Mouse (Mus musculus) kidney, adult 2 months (tissue): ENCODE data around the gene Gm49776. TPM values are rescaled to one million over a fixed set of nuclear protein-coding genes. Genes with fewer than 3 reads are reported as not detected.

Experiments
- DNase-seq: peaks from one replicate; pipeline ENCODE4 v3.0.0; 2021
- H3K27ac ChIP-seq: fragments of 200-500 bp; 2 replicates; pipeline ENCODE4 v1.5.1; 2012; ENCODE audit warnings: low read depth, low read length, control low read depth, inconsistent platforms; ENCODE audit not compliant: insufficient read depth
- H3K27me3 ChIP-seq: fragments of 200-500 bp; replicated peaks from 2 replicates; pipeline ENCODE4 v1.6.1; 2012; ENCODE audit warnings: mild to moderate bottlenecking, moderate library complexity, low read length, inconsistent platforms; ENCODE audit not compliant: control insufficient read depth, insufficient read depth
- H3K36me3 ChIP-seq: fragments of 200-500 bp; 2 replicates; pipeline ENCODE4 v1.6.1; 2012; ENCODE audit warnings: mild to moderate bottlenecking, moderate library complexity, low read length, inconsistent platforms; ENCODE audit not compliant: control insufficient read depth, insufficient read depth
- H3K4me1 ChIP-seq: fragments of 200-500 bp; 2 replicates; pipeline ENCODE4 v1.6.1; 2011; ENCODE audit warnings: low read length; ENCODE audit not compliant: control insufficient read depth, insufficient read depth
- H3K4me3 ChIP-seq: fragments of 200-500 bp; 2 replicates; pipeline ENCODE4 v1.5.1; 2011; ENCODE audit warnings: mild to moderate bottlenecking, low read depth, low read length, control low read depth; ENCODE audit not compliant: insufficient read depth
- CTCF ChIP-seq: fragments of 200-500 bp; conservative IDR thresholded peaks from 2 replicates; pipeline ENCODE4 v1.5.1; 2011; ENCODE audit warnings: low read depth, mild to moderate bottlenecking, control low read depth, low read length, moderate library complexity, mixed read lengths; ENCODE audit not compliant: insufficient read depth, insufficient read length
- POLR2A ChIP-seq: fragments of 200-500 bp; IDR thresholded peaks from one replicate; pipeline ENCODE4 v1.6.1; 2011; ENCODE audit warnings: low read depth, low read length, control low read depth
- WGBS: fragments of 180-500 bp; shearing (Covaris S2); methylation state at CpG from one replicate; pipeline ENCODE4 v1.1.7; 2018; 5-methylcytosine and 5-hydroxymethylcytosine counted together
- polyA plus RNA-seq: library from polyadenylated mRNA; depleted of rRNA; stranded (reverse); fragments of >200 nt; gene quantifications from 2 replicates; pipeline ENCODE4 v1.2.3, GENCODE M21; 2012

Gm49776 gene
- polyA plus RNA-seq, 1 experiment, result not detected

DNA sequence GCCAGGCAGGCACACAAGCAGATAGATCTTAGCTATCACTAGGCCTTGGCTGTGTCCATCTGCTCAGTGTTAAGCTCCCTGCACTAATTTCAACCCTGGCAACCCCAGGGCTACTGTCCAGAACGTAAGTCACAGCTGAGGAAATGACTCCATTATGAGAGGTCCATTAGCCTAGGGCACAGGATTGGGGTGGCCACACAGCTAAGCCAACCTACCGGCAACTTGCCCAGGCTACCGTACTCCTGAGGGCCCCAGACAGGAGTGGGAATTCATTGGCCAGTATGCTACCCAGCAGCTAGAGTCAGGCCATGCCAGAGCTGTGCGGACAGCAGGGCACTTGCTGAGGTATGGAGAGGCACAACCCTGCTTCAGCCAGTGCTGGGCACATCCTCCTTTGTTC, 29.3 kb downstream of the Gm49776 start:
- Histone ChIP-seq H3K36me3 (no peaks in the 10 kb centered on the region), H3K27me3 (no peaks in the 10 kb centered on the region), H3K4me1 (0 out of 2 replicates have a peak, but pooled peaks cover 4% of the 10 kb centered on the region), H3K4me3 (no peak overlapping the region), H3K27ac (no peak overlapping the region)
- 82% methylated on average over 4 of the region's 4 CpGs for WGBS
- DNase-seq, result no peak
- TF ChIP-seq POLR2A (no peak), CTCF (no peak)

DNA sequence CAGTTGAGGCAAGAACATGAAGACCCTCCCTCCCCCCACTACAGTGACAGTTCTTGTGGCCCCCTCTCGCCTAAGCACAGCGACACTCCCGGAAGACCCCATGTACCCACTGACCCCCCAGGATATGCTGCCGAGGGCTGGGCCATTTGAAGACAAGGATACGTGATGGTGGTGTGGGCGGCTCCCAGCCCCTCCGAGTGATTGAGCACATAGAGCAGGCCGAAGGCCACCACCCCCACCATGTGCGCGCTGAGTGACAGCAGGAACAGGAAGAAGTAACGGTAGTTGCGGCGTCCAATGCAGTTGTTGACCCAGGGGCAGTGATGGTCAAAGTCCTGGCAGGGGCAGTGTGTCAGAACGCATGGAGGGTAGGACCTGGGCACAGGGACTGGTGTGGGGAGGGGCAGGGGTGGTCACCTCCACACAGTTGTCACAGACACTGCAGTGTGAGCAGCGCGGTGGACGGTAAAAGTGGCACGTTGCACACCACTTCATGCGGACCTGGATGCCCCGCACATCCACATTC, 30.2 kb downstream of the Gm49776 start:
- no peaks in the 10 kb centered on the region for H3K27me3 ChIP-seq
- 90% methylated on average over 20 of the region's 20 CpGs for WGBS

DNA sequence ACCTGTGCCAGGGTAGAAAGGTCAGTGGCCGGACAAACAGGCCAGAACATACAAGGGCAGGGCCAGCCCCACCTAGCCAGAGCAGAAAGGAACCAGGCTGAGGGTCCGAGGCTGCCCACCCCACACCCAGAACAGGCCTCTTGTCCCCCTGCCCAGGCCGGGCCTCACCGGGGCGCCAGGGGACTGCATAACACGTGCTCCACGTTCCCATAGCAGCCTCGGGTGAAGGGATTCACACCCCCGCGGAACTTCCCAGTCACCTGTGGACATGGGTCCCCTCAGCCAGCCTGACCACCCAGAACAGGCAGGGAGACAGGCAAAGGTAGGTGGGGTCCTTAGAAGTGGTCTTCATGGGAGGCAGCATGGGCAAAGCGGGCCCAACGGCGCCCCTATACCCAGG, 30.9 kb downstream of the Gm49776 start:
- WGBS, result 89% methylated on average over 13 of the region's 13 CpGs
- Histone ChIP-seq H3K36me3 (no peaks in the 10 kb centered on the region), H3K4me1 (0 out of 2 replicates have a peak, but pooled peaks cover 3% of the 10 kb centered on the region), H3K27ac (no peak overlapping the region), H3K27me3 (no peaks in the 10 kb centered on the region), H3K4me3 (no peak overlapping the region)
- TF ChIP-seq CTCF, result no peak
- TF ChIP-seq POLR2A, result no peak
- no peak for DNase-seq

More for the DNA sequence above, 30.2 kb downstream of the Gm49776 start:
- Histone ChIP-seq H3K36me3 (no peaks in the 10 kb centered on the region), H3K4me3 (no peak overlapping the region), H3K27ac (no peak overlapping the region), H3K4me1 (0 out of 2 replicates have a peak, but pooled peaks cover 3% of the 10 kb centered on the region)
- no peak for DNase-seq
- TF ChIP-seq POLR2A (no peak), CTCF (no peak)

DNA sequence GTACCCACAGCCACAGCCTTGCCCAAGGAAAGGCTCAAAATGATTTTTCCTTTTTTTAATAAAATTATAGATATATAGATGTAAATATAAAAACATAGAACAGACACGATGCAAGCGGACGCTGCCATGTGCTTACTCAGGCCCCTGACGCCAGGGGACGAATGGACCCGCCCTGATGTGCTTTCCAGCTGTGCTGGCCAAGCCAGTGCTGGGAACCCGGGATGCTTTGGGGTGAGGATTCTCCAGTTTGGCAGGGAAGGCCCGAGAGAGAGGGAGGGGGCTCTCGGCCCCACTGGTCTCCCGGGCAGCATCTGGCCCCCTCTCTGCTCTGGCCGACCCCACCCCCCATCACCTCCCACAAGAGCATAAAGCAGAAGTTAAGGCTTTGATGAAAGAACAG, 35.9 kb downstream of the Gm49776 start:
- Histone ChIP-seq H3K36me3 (no peaks in the 10 kb centered on the region), H3K27ac (no peak overlapping the region), H3K4me1 (no peaks in the 10 kb centered on the region), H3K4me3 (no peak overlapping the region), H3K27me3 (no peaks in the 10 kb centered on the region)
- WGBS, result 88% methylated on average over 11 of the region's 11 CpGs
- TF ChIP-seq POLR2A, result no peak
- TF ChIP-seq CTCF, result no peak
- no peak for DNase-seq

DNA sequence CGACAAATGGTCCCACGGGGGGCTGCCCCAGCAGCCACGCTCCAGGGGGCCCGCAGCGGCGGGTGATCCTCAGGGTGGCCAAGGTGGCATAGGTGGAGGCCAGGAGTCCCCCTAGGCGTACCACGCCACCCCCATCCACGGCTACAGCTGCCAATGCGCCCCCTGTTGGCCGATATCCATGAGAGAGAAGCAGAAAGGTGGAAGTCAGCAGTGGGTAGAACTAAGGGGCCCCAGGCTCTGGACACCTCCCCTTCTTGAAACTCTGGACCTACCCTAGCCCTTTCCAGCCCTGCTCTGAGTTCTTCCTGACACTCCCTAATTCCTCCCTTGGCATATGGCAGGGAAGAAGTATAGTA, 36.6 kb downstream of the Gm49776 start:
- TF ChIP-seq CTCF (no peak), POLR2A (no peak)

DNA sequence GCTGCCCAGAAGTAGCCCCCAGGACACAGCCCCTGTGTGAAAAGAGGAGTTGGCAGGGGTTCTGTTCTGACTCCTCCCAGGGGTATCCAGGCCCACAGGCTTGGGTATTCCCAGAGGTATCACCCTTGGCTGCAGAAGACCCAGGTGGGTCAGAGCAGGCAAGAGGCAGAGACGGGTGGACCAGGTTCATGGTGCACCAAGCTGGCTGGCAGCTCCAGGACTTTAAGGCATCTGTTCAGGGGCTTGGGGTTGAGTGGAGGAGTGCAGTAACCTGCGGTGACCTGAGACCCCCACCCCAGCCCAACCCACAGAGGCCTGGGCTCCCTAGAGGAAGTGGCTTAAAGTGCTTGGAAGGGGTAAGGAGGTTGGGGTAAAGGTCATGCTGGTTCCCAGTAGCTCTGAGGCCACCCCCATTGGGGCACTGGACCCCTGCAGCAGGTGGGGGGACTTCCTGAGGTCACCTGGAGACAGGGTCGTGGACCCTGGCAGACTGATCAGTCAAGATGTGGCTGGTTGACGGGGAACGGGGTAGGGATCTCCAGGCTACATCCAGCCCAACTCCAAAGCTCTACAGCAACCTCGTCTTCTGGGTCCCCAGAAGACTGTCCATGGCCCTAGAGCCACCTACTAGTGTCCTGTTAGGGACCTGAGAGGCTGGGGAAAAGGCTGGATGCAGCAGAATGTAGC, 37.1 kb downstream of the Gm49776 start:
- Histone ChIP-seq H3K27me3 (no peaks in the 10 kb centered on the region), H3K4me1 (no peaks in the 10 kb centered on the region), H3K36me3 (no peaks in the 10 kb centered on the region), H3K27ac (no peak overlapping the region), H3K4me3 (no peak overlapping the region)
- WGBS, result 92% methylated on average over 6 of the region's 6 CpGs
- no peak for DNase-seq
- TF ChIP-seq POLR2A, result no peak
- TF ChIP-seq CTCF, result no peak

More for the DNA sequence above, 36.6 kb downstream of the Gm49776 start:
- no peaks in the 10 kb centered on the region for H3K36me3 ChIP-seq
- H3K4me3 ChIP-seq, result no peak overlapping the region
- 82% methylated on average over 11 of the region's 11 CpGs for WGBS
- no peaks in the 10 kb centered on the region for H3K4me1 ChIP-seq
- no peak overlapping the region for H3K27ac ChIP-seq
- DNase-seq, result no peak
- H3K27me3 ChIP-seq, result no peaks in the 10 kb centered on the region

DNA sequence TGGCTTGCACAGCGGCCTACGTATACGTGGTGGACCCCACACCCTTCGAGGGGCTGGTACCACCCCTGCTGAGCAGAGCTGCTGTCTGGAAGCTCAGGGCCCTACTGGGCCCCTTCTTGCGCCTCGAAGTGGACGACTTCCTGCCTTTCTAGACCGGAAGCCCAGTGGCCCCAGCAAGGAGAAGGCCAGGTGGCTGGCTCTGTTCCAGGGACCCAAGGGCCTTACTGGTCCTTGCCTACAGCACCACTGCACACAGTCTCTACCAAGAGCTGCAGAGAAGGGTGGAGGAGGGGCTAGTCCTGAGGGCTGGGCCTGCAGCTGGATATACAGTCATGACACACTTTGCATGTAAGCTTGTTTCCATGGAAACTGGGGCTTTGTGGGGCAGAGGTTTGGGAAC, 38.1 kb downstream of the Gm49776 start:
- H3K4me1 ChIP-seq, result no peaks in the 10 kb centered on the region
- WGBS, result 54% methylated on average over 8 of the region's 8 CpGs
- no peaks in the 10 kb centered on the region for H3K27me3 ChIP-seq
- H3K36me3 ChIP-seq, result no peaks in the 10 kb centered on the region
- DNase-seq, result peak; percentile 24
- no peak overlapping the region for H3K27ac ChIP-seq
- no peak overlapping the region for H3K4me3 ChIP-seq
- TF ChIP-seq POLR2A, result no peak
- no peak for TF ChIP-seq CTCF
